Mouse (Mus musculus) liver, adult (tissue): ENCODE results near the gene Brip1.

Experiments
- GATA4 ChIP-seq: IDR thresholded peaks from 2 replicates; pipeline ENCODE4 v1.6.1; 2014; ENCODE audit warnings: mild to moderate bottlenecking, low read length; ENCODE audit not compliant: insufficient replicate concordance

The Brip1 gene

GRCm38 (mm10) chr11:86064881-86065280 lies 136.1 kb downstream of the Brip1 start:
- no peak for TF ChIP-seq GATA4

- TF ChIP-seq GATA4: no peak
Measured at GRCm38 (mm10) chr11:86061243-86061642, 139.8 kb downstream of the Brip1 start.

- peak; percentile 76; the same call in 1 of the 2 replicates for TF ChIP-seq GATA4
Measured at GRCm38 (mm10) chr11:86059123-86059522, 141.9 kb downstream of the Brip1 start.

- TF ChIP-seq GATA4: no peak
Measured at GRCm38 (mm10) chr11:86055806-86056205, 145.2 kb downstream of the Brip1 start.

- TF ChIP-seq GATA4: no peak
Measured at GRCm38 (mm10) chr11:86051383-86051782, 149.6 kb downstream of the Brip1 start.

GRCm38 (mm10) chr11:86050430-86051280 lies 150.3 kb downstream of the Brip1 start:
- TF ChIP-seq GATA4: no peak

GRCm38 (mm10) chr11:86039994-86040393 lies 161.0 kb downstream of the Brip1 start:
- TF ChIP-seq GATA4: no peak

- no peak for TF ChIP-seq GATA4
Measured at GRCm38 (mm10) chr11:86039355-86039754, 161.6 kb downstream of the Brip1 start.

- no peak for TF ChIP-seq GATA4
Measured at GRCm38 (mm10) chr11:86038701-86039100, 162.3 kb downstream of the Brip1 start.

- TF ChIP-seq GATA4: no peak
Measured at GRCm38 (mm10) chr11:86032910-86033309, 168.1 kb downstream of the Brip1 start.

- TF ChIP-seq GATA4: no peak
Measured at GRCm38 (mm10) chr11:86028034-86028433, 173.0 kb downstream of the Brip1 start.

GRCm38 (mm10) chr11:86026556-86027194 lies 174.3 kb downstream of the Brip1 start:
- TF ChIP-seq GATA4: no peak

- no peak for TF ChIP-seq GATA4
Measured at GRCm38 (mm10) chr11:86022439-86022838, 178.6 kb downstream of the Brip1 start.

GRCm38 (mm10) chr11:86020033-86020432 lies 181.0 kb downstream of the Brip1 start:
- TF ChIP-seq GATA4: no peak

GRCm38 (mm10) chr11:86016242-86016641 lies 184.8 kb downstream of the Brip1 start:
- TF ChIP-seq GATA4: no peak

GRCm38 (mm10) chr11:86013087-86013486 lies 187.9 kb downstream of the Brip1 start:
- TF ChIP-seq GATA4: no peak
